Mouse (Mus musculus) embryonic stem cell, embryonic (primary cell): ENCODE measurements around the gene Apol7c.
"Not testable (repeated sequence)": the region's sequence is repeated elsewhere in the genome, so short reads cannot be mapped to it uniquely, and the experiment has no call there.

Experiments
- CTCF ChIA-PET, 4 experiments: fragments of 300-600 bp in 2 of 4; fragments of 350-600 bp in 2 of 4; sonication (Branson Sonifier 250); formaldehyde crosslinking; loops; one replicate each; lab custom pipeline; 2022; ENCODE audit warnings: inconsistent platforms in 2 of 4; lab: Charles Lee
- POLR2A ChIA-PET, 4 experiments: fragments of 300-600 bp in 2 of 4; fragments of 350-600 bp in 2 of 4; sonication (Branson Sonifier 250); formaldehyde crosslinking; loops; one replicate each; lab custom pipeline; 2022; ENCODE audit warnings: antibody characterized with exemption in 4 of 4, inconsistent platforms in 1 of 4; lab: Charles Lee

Apol7c gene

GRCm38 (mm10) chr15:77533216-77533615 is at the start of gene Apol7c:
Apol7c (minus strand) TSS chr15:77533316.
- ChIA-PET CTCF (no interaction called here), POLR2A (no interaction called here)

GRCm38 (mm10) chr15:77581681-77582080 is 48.6 kb upstream of the Apol7c start:
- ChIA-PET POLR2A (no interaction called here), CTCF (interaction anchor here in 1 of 4 experiments (0.5 kb wide), 1 partner anchor 784 kb away, joined by 5 read pairs; no protein-coding TSS in a partner anchor)

GRCm38 (mm10) chr15:77579311-77579710 is 46.2 kb upstream of the Apol7c start:
- ChIA-PET CTCF (no interaction called here), POLR2A (no interaction called here)

GRCm38 (mm10) chr15:77578801-77579200 is 45.7 kb upstream of the Apol7c start:
- CTCF ChIA-PET, result no interaction called here
- POLR2A ChIA-PET, result no interaction called here

- POLR2A ChIA-PET, result no interaction called here
- CTCF ChIA-PET, result interaction anchor here in 1 of 4 experiments (0.7 kb wide), 1 partner anchor 435 kb away, joined by 4 read pairs; no protein-coding TSS in a partner anchor
These were observed 30.1 kb upstream of the Apol7c start for GRCm38 (mm10) chr15:77563219-77563618.

GRCm38 (mm10) chr15:77561792-77562191 is 28.7 kb upstream of the Apol7c start, which contains the start of gene 1700025B11Rik:
1700025B11Rik (minus strand) TSS chr15:77561892.
- ChIA-PET CTCF (no interaction called here), POLR2A (interaction anchor here in 1 of 4 experiments (0.8 kb wide), 1 partner anchor 16 kb away, joined by 3 read pairs; no protein-coding TSS in a partner anchor)

GRCm38 (mm10) chr15:77539221-77539620 is 6.1 kb upstream of the Apol7c start:
- POLR2A ChIA-PET, CTCF ChIA-PET: not testable (repeated sequence)

GRCm38 (mm10) chr15:77523186-77523843 is 9.8 kb downstream of the Apol7c start:
- ChIA-PET CTCF (interaction anchor here in 3 of 4 experiments (0.6 to 1.3 kb wide), 15 partner anchors 105 to 716 kb away, joined by 3 to 5 read pairs (median 4); partner anchors contain the start of genes Apol7a (in 1 of the 3) and Apol8 (in 1 of the 3)), POLR2A (interaction anchor here in 1 of 4 experiments (0.7 kb wide), 1 partner anchor 156 kb away, joined by 7 read pairs; no protein-coding TSS in a partner anchor)

- CTCF ChIA-PET, result not testable (repeated sequence)
- POLR2A ChIA-PET, result interaction anchor here in 1 of 4 experiments (0.6 kb wide), 1 partner anchor 149 kb away, joined by 3 read pairs; no protein-coding TSS in a partner anchor
These were observed 12.5 kb downstream of the Apol7c start for GRCm38 (mm10) chr15:77520596-77520995.

- POLR2A ChIA-PET, CTCF ChIA-PET: not testable (repeated sequence)
These were observed 25.1 kb downstream of the Apol7c start, which contains the start of gene Apol11a for GRCm38 (mm10) chr15:77507966-77508365. Apol11a (plus strand) TSS chr15:77508271.

GRCm38 (mm10) chr15:77494694-77495093 is 38.4 kb downstream of the Apol7c start:
- CTCF ChIA-PET, POLR2A ChIA-PET: not testable (repeated sequence)

GRCm38 (mm10) chr15:77493181-77493580 is 39.9 kb downstream of the Apol7c start:
- CTCF ChIA-PET, POLR2A ChIA-PET: not testable (repeated sequence)

- POLR2A ChIA-PET, result no interaction called here
- CTCF ChIA-PET, result no interaction called here
These were observed 50.8 kb downstream of the Apol7c start for GRCm38 (mm10) chr15:77482140-77482794.

GRCm38 (mm10) chr15:77476693-77477092 is 56.4 kb downstream of the Apol7c start, which contains the start of gene Apol10a:
Apol10a (plus strand) TSS chr15:77477047.
- POLR2A ChIA-PET, CTCF ChIA-PET: not testable (repeated sequence)
